Mouse (Mus musculus): ENCODE data around the gene Dnase1l2. TPM values are rescaled to one million over a fixed set of nuclear protein-coding genes. Genes with fewer than 3 reads are reported as not detected.
A peak's percentile ranks its signal among the peaks of the same experiment; 100 is the strongest.
"Not testable (repeated sequence)": the region's sequence is repeated elsewhere in the genome, so short reads cannot be mapped to it uniquely, and the experiment has no call there.

Dnase1l2 gene
- polyA plus RNA-seq, 1 experiment from 2014 or later = 7.2 TPM

GRCm38 (mm10) chr17:24425326-24425725 is 17.6 kb downstream of the Dnase1l2 start:
- H3K27me3 ChIP-seq; H3K4me2 ChIP-seq; H3K27ac ChIP-seq (replicated peaks); H3K4me3 ChIP-seq; H3K9me3 ChIP-seq; ATAC-seq (ENCODE audit: low FRiP score, low read depth); H3K9ac ChIP-seq: not testable (repeated sequence)
- Histone ChIP-seq H3K36me3 (peaks cover 44% of the 10 kb centered on the region), H3K4me1 (replicated peaks) (peaks cover 16% of the 10 kb centered on the region)
- WGBS = 86% methylated on average over 6 of the region's 8 CpGs

GRCm38 (mm10) chr17:24424489-24424888 is 18.4 kb downstream of the Dnase1l2 start:
- H3K36me3 ChIP-seq = peaks cover 52% of the 10 kb centered on the region
- no peak overlapping the region for H3K4me3 ChIP-seq
- no peak for ATAC-seq (ENCODE audit: low FRiP score, low read depth)
- no peak overlapping the region for H3K4me2 ChIP-seq
- H3K27me3 ChIP-seq = no peaks in the 10 kb centered on the region
- 94% methylated on average over 5 of the region's 5 CpGs for WGBS
- peaks cover 16% of the 10 kb centered on the region for H3K4me1 ChIP-seq (replicated peaks)
- no peaks in the 10 kb centered on the region for H3K9me3 ChIP-seq
- no peak overlapping the region for H3K9ac ChIP-seq
- H3K27ac ChIP-seq (replicated peaks) = no peak overlapping the region

- no peak overlapping the region for H3K9ac ChIP-seq
- H3K4me2 ChIP-seq = no peak overlapping the region
- no peak overlapping the region for H3K27ac ChIP-seq (replicated peaks)
- no peak for ATAC-seq (ENCODE audit: low FRiP score, low read depth)
- 93% methylated on average over 4 of the region's 4 CpGs for WGBS
- H3K36me3 ChIP-seq = peaks cover 63% of the 10 kb centered on the region
- no peak overlapping the region for H3K4me3 ChIP-seq
- H3K4me1 ChIP-seq (replicated peaks) = peaks cover 12% of the 10 kb centered on the region
- no peaks in the 10 kb centered on the region for H3K9me3 ChIP-seq
- H3K27me3 ChIP-seq = no peaks in the 10 kb centered on the region
Observed at GRCm38 (mm10) chr17:24423114-24423513, 19.8 kb downstream of the Dnase1l2 start.

GRCm38 (mm10) chr17:24416051-24416652 is 26.8 kb downstream of the Dnase1l2 start:
- H3K27me3 ChIP-seq = no peaks in the 10 kb centered on the region
- peak overlapping the region; percentile 81 for H3K4me3 ChIP-seq
- no peak overlapping the region for H3K27ac ChIP-seq (replicated peaks)
- H3K9ac ChIP-seq = no peak overlapping the region
- H3K36me3 ChIP-seq = peaks cover 38% of the 10 kb centered on the region
- peak overlapping the region; percentile 92 for H3K4me2 ChIP-seq
- no peaks in the 10 kb centered on the region for H3K9me3 ChIP-seq
- 85% methylated on average over 3 of the region's 3 CpGs for WGBS
- H3K4me1 ChIP-seq (replicated peaks) = peaks cover 38% of the 10 kb centered on the region
- no peak for ATAC-seq (ENCODE audit: low FRiP score, low read depth)

GRCm38 (mm10) chr17:24415011-24415410 is 27.9 kb downstream of the Dnase1l2 start:
- Histone ChIP-seq H3K27me3 (no peaks in the 10 kb centered on the region), H3K4me2 (peak overlapping the region; percentile 92), H3K27ac (replicated peaks) (peak overlapping the region; percentile 89), H3K9me3 (no peaks in the 10 kb centered on the region), H3K36me3 (peaks cover 35% of the 10 kb centered on the region), H3K9ac (peak overlapping the region; percentile 79), H3K4me1 (replicated peaks) (peaks cover 38% of the 10 kb centered on the region), H3K4me3 (peak overlapping the region; percentile 81)
- no peak for ATAC-seq (ENCODE audit: low FRiP score, low read depth)
- WGBS = 0% methylated on average over 21 of the region's 21 CpGs

- ATAC-seq (ENCODE audit: low FRiP score, low read depth) = peak; percentile 95
- peak within 1 kb of the TSS; percentile 89 for H3K27ac ChIP-seq (replicated peaks)
- H3K4me1 ChIP-seq (replicated peaks) = peaks cover 38% of the 10 kb centered on the region
- H3K4me2 ChIP-seq = peak within 1 kb of the TSS; percentile 92
- H3K27me3 ChIP-seq = no peaks in the 10 kb centered on the region
- H3K36me3 ChIP-seq = peaks cover 35% of the 10 kb centered on the region
- no peaks in the 10 kb centered on the region for H3K9me3 ChIP-seq
- under 1% methylated on average over 64 of the region's 64 CpGs for WGBS
- peak within 1 kb of the TSS; percentile 81 for H3K4me3 ChIP-seq
- H3K9ac ChIP-seq = peak within 1 kb of the TSS; percentile 79
Observed at GRCm38 (mm10) chr17:24414230-24414976, 28.5 kb downstream of the Dnase1l2 start, which contains the start of gene Rnps1. Gene Rnps1, plus strand, starts transcription at chr17:24414565.

GRCm38 (mm10) chr17:24413557-24414211 is 29.2 kb downstream of the Dnase1l2 start:
- peak overlapping the region; percentile 81 for H3K4me3 ChIP-seq
- peaks cover 34% of the 10 kb centered on the region for H3K36me3 ChIP-seq
- H3K27me3 ChIP-seq = no peaks in the 10 kb centered on the region
- peak overlapping the region; percentile 92 for H3K4me2 ChIP-seq
- H3K9me3 ChIP-seq = no peaks in the 10 kb centered on the region
- H3K9ac ChIP-seq = peak overlapping the region; percentile 40
- H3K4me1 ChIP-seq (replicated peaks) = peaks cover 38% of the 10 kb centered on the region
- ATAC-seq (ENCODE audit: low FRiP score, low read depth) = peak; percentile 46
- 35% methylated on average over 22 of the region's 22 CpGs for WGBS
- H3K27ac ChIP-seq (replicated peaks) = peak overlapping the region; percentile 89

GRCm38 (mm10) chr17:24407116-24407803 is 35.6 kb downstream of the Dnase1l2 start:
- H3K9ac ChIP-seq = no peak overlapping the region
- H3K27ac ChIP-seq (replicated peaks) = no peak overlapping the region
- H3K4me3 ChIP-seq = no peak overlapping the region
- no peak overlapping the region for H3K4me2 ChIP-seq
- 91% methylated on average over 12 of the region's 12 CpGs for WGBS
- ATAC-seq (ENCODE audit: low FRiP score, low read depth) = no peak
- no peaks in the 10 kb centered on the region for H3K4me1 ChIP-seq (replicated peaks)
- H3K9me3 ChIP-seq = no peaks in the 10 kb centered on the region
- peaks cover 73% of the 10 kb centered on the region for H3K36me3 ChIP-seq
- H3K27me3 ChIP-seq = no peaks in the 10 kb centered on the region

- H3K4me1 ChIP-seq (replicated peaks) = no peaks in the 10 kb centered on the region
- no peak overlapping the region for H3K4me3 ChIP-seq
- H3K4me2 ChIP-seq = no peak overlapping the region
- no peak for ATAC-seq (ENCODE audit: low FRiP score, low read depth)
- no peak overlapping the region for H3K9ac ChIP-seq
- no peaks in the 10 kb centered on the region for H3K27me3 ChIP-seq
- WGBS = 83% methylated on average over 3 of the region's 3 CpGs
- H3K36me3 ChIP-seq = peaks cover 75% of the 10 kb centered on the region
- no peaks in the 10 kb centered on the region for H3K9me3 ChIP-seq
- H3K27ac ChIP-seq (replicated peaks) = no peak overlapping the region
Observed at GRCm38 (mm10) chr17:24402371-24402770, 40.5 kb downstream of the Dnase1l2 start.

- 90% methylated on average over 7 of the region's 7 CpGs for WGBS
- H3K27ac ChIP-seq (replicated peaks) = no peak overlapping the region
- no peak overlapping the region for H3K4me3 ChIP-seq
- no peak overlapping the region for H3K9ac ChIP-seq
- no peak overlapping the region for H3K4me2 ChIP-seq
- H3K9me3 ChIP-seq = no peaks in the 10 kb centered on the region
- peaks cover 42% of the 10 kb centered on the region for H3K36me3 ChIP-seq
- no peak for ATAC-seq (ENCODE audit: low FRiP score, low read depth)
- H3K27me3 ChIP-seq = no peaks in the 10 kb centered on the region
- H3K4me1 ChIP-seq (replicated peaks) = no peaks in the 10 kb centered on the region
Observed at GRCm38 (mm10) chr17:24394456-24394855, 48.4 kb downstream of the Dnase1l2 start.

GRCm38 (mm10) chr17:24393527-24393926 is 49.4 kb downstream of the Dnase1l2 start:
- no peak for ATAC-seq (ENCODE audit: low FRiP score, low read depth)
- no peak overlapping the region for H3K9ac ChIP-seq
- no peak overlapping the region for H3K4me2 ChIP-seq
- no peak overlapping the region for H3K27ac ChIP-seq (replicated peaks)
- H3K27me3 ChIP-seq = no peaks in the 10 kb centered on the region
- 46% methylated on average over 4 of the region's 4 CpGs for WGBS
- no peaks in the 10 kb centered on the region for H3K4me1 ChIP-seq (replicated peaks)
- H3K36me3 ChIP-seq = peaks cover 48% of the 10 kb centered on the region
- H3K9me3 ChIP-seq = no peaks in the 10 kb centered on the region
- no peak overlapping the region for H3K4me3 ChIP-seq

GRCm38 (mm10) chr17:24391149-24391548 is 51.8 kb downstream of the Dnase1l2 start:
- Histone ChIP-seq H3K4me3 (no peak overlapping the region), H3K27ac (replicated peaks) (no peak overlapping the region), H3K36me3 (peaks cover 58% of the 10 kb centered on the region), H3K9ac (no peak overlapping the region), H3K9me3 (no peaks in the 10 kb centered on the region), H3K4me1 (replicated peaks) (no peaks in the 10 kb centered on the region), H3K4me2 (no peak overlapping the region), H3K27me3 (no peaks in the 10 kb centered on the region)
- ATAC-seq (ENCODE audit: low FRiP score, low read depth) = no peak
- 66% methylated on average over 8 of the region's 8 CpGs for WGBS
